Mouse (Mus musculus): ENCODE data around the gene Olfr819.
"Not testable (repeated sequence)": the region's sequence is repeated elsewhere in the genome, so short reads cannot be mapped to it uniquely, and the experiment has no call there.

Gene Olfr819

GRCm38 (mm10) chr10:129967166-129967565 is at the start of gene Olfr819:
Gene Olfr819 (minus strand): TSS chr10:129967266.
- DNase-seq (ENCODE audit: low read depth), result not testable (repeated sequence)

GRCm38 (mm10) chr10:130012321-130012720 is 45.3 kb upstream of the Olfr819 start, which contains the start of gene Olfr820:
Gene Olfr820 (plus strand): TSS chr10:130012621.
- DNase-seq (ENCODE audit: low read depth), result no peak

GRCm38 (mm10) chr10:130005366-130005765 is 38.3 kb upstream of the Olfr819 start:
- not testable (repeated sequence) for DNase-seq (ENCODE audit: low read depth)

GRCm38 (mm10) chr10:130004104-130004503 is 37.0 kb upstream of the Olfr819 start:
- not testable (repeated sequence) for DNase-seq (ENCODE audit: low read depth)

- not testable (repeated sequence) for DNase-seq (ENCODE audit: low read depth)
Observed at GRCm38 (mm10) chr10:129984962-129985361, 17.9 kb upstream of the Olfr819 start, which contains the start of gene Gm10310. Gene Gm10310 (minus strand): TSS chr10:129985062.

GRCm38 (mm10) chr10:129981867-129982266 is 14.8 kb upstream of the Olfr819 start:
- not testable (repeated sequence) for DNase-seq (ENCODE audit: low read depth)

- not testable (repeated sequence) for DNase-seq (ENCODE audit: low read depth)
Observed at GRCm38 (mm10) chr10:129976040-129976439, 9.0 kb upstream of the Olfr819 start, which contains the start of gene Olfr247. Gene Olfr247 (minus strand): TSS chr10:129976140.

GRCm38 (mm10) chr10:129972994-129973393 is 5.9 kb upstream of the Olfr819 start:
- DNase-seq (ENCODE audit: low read depth), result not testable (repeated sequence)

- DNase-seq (ENCODE audit: low read depth), result not testable (repeated sequence)
Observed at GRCm38 (mm10) chr10:129966232-129966631, 834 bp downstream of the Olfr819 start.

- no peak for DNase-seq (ENCODE audit: low read depth)
Observed at GRCm38 (mm10) chr10:129949000-129949399, 18.1 kb downstream of the Olfr819 start, which contains the start of gene Olfr818. Gene Olfr818 (minus strand): TSS chr10:129949100.

- DNase-seq (ENCODE audit: low read depth), result no peak
Observed at GRCm38 (mm10) chr10:129915497-129915896, 51.6 kb downstream of the Olfr819 start, which contains the start of gene Olfr816. Gene Olfr816 (minus strand): TSS chr10:129915597.
